Mouse (Mus musculus) intestine, embryonic 15.5 days (tissue): ENCODE results near the gene Pnpt1. TPM values are rescaled to one million over a fixed set of nuclear protein-coding genes. Genes with fewer than 3 reads are reported as not detected.

ENCODE experiments used
- ATAC-seq: fragments of 200-750 bp; cut with Nextera tagmentation; 2 replicates; pipeline ENCODE4 v1.8.0; 2017; ENCODE audit warnings: moderate TSS enrichment, moderate library complexity
- H3K27ac ChIP-seq: fragments of 300-500 bp; sonication (generic); 2 replicates; pipeline ENCODE4 v1.5.1; 2015; ENCODE audit warnings: mild to moderate bottlenecking, inconsistent platforms
- H3K27me3 ChIP-seq: fragments of 300-500 bp; sonication (generic); replicated peaks from 2 replicates; pipeline ENCODE4 v1.6.1; 2015; ENCODE audit warnings: inconsistent platforms
- H3K36me3 ChIP-seq: fragments of 300-500 bp; sonication (generic); 2 replicates; pipeline ENCODE4 v1.6.1; 2015; ENCODE audit warnings: inconsistent platforms
- H3K4me1 ChIP-seq: fragments of 300-500 bp; sonication (generic); replicated peaks from 2 replicates; pipeline ENCODE4 v1.6.1; 2015; ENCODE audit warnings: inconsistent platforms
- H3K4me2 ChIP-seq: fragments of 300-500 bp; sonication (generic); replicated peaks from 2 replicates; pipeline ENCODE4 v1.6.1; 2015; ENCODE audit warnings: mild to moderate bottlenecking, inconsistent platforms
- H3K4me3 ChIP-seq: fragments of 300-500 bp; sonication (generic); replicated peaks from 2 replicates; pipeline ENCODE4 v1.5.1; 2015; ENCODE audit warnings: inconsistent platforms
- H3K9ac ChIP-seq: fragments of 300-500 bp; sonication (generic); 2 replicates; pipeline ENCODE4 v1.6.1; 2015; ENCODE audit warnings: inconsistent platforms
- H3K9me3 ChIP-seq: fragments of 300-500 bp; sonication (generic); 2 replicates; pipeline ENCODE4 v1.6.1; 2016; ENCODE audit warnings: inconsistent platforms
- WGBS: fragments of 180-500 bp; shearing (Covaris S2); methylation state at CpG from one replicate; pipeline ENCODE4 v1.1.7; 2015; 5-methylcytosine and 5-hydroxymethylcytosine counted together
- polyA plus RNA-seq: library from polyadenylated mRNA; unstranded; fragments of >200 nt; fragmentation: Nextera tagmentation; extraction: Ambion mirVana; gene quantifications from 2 replicates; pipeline ENCODE4 v1.2.1, GENCODE M21; 2015

The Pnpt1 gene
- polyA plus RNA-seq, 1 experiment from 2014 or later = 50.6 TPM

- Histone ChIP-seq H3K27me3 (no peaks in the 10 kb centered on the region), H3K36me3 (peaks cover 4% of the 10 kb centered on the region; the same call in 1 of the 2 replicates), H3K4me3 (no peak overlapping the region), H3K9me3 (no peaks in the 10 kb centered on the region), H3K9ac (no peak overlapping the region), H3K27ac (no peak overlapping the region), H3K4me2 (no peak overlapping the region), H3K4me1 (no peaks in the 10 kb centered on the region)
- 95% methylated on average over 1 of the region's 1 CpGs for WGBS
- no peak for ATAC-seq
Observed at GRCm38 (mm10) chr11:29179319-29179718, 48.8 kb downstream of the Pnpt1 start.

- Histone ChIP-seq H3K9ac (no peak overlapping the region), H3K27ac (no peak overlapping the region), H3K9me3 (no peaks in the 10 kb centered on the region), H3K36me3 (peaks cover 4% of the 10 kb centered on the region; the same call in 1 of the 2 replicates), H3K4me2 (no peak overlapping the region), H3K4me3 (no peak overlapping the region), H3K27me3 (no peaks in the 10 kb centered on the region), H3K4me1 (no peaks in the 10 kb centered on the region)
- WGBS = 87% methylated on average over 3 of the region's 3 CpGs
- ATAC-seq = no peak
Observed at GRCm38 (mm10) chr11:29180657-29181056, 50.1 kb downstream of the Pnpt1 start.

GRCm38 (mm10) chr11:29181751-29182150 is 51.2 kb downstream of the Pnpt1 start:
- Histone ChIP-seq H3K4me2 (no peak overlapping the region), H3K27me3 (no peaks in the 10 kb centered on the region), H3K4me3 (no peak overlapping the region), H3K9ac (no peak overlapping the region), H3K27ac (no peak overlapping the region), H3K9me3 (no peaks in the 10 kb centered on the region), H3K36me3 (peaks cover 10% of the 10 kb centered on the region; the same call in 1 of the 2 replicates), H3K4me1 (no peaks in the 10 kb centered on the region)
- no peak for ATAC-seq
- 90% methylated on average over 5 of the region's 5 CpGs for WGBS

- no peaks in the 10 kb centered on the region for H3K27me3 ChIP-seq
- H3K9ac ChIP-seq = no peak overlapping the region
- WGBS = 89% methylated on average over 2 of the region's 2 CpGs
- no peak overlapping the region for H3K27ac ChIP-seq
- 0 out of 2 replicates have a peak, but pooled peaks cover 6% of the 10 kb centered on the region for H3K36me3 ChIP-seq
- ATAC-seq = no peak
- H3K9me3 ChIP-seq = no peaks in the 10 kb centered on the region
- H3K4me2 ChIP-seq = no peak overlapping the region
- no peak overlapping the region for H3K4me3 ChIP-seq
- no peaks in the 10 kb centered on the region for H3K4me1 ChIP-seq
Observed at GRCm38 (mm10) chr11:29188981-29189380, 58.4 kb downstream of the Pnpt1 start.

- Histone ChIP-seq H3K27me3 (no peaks in the 10 kb centered on the region), H3K4me3 (no peak overlapping the region), H3K9ac (no peak overlapping the region), H3K9me3 (no peaks in the 10 kb centered on the region), H3K4me1 (no peaks in the 10 kb centered on the region), H3K4me2 (no peak overlapping the region), H3K36me3 (peaks cover 6% of the 10 kb centered on the region; the same call in 1 of the 2 replicates), H3K27ac (no peak overlapping the region)
- ATAC-seq = no peak
- WGBS = 83% methylated on average over 5 of the region's 5 CpGs
Observed at GRCm38 (mm10) chr11:29203653-29204052, 73.1 kb downstream of the Pnpt1 start.

GRCm38 (mm10) chr11:29209774-29210173 is 79.2 kb downstream of the Pnpt1 start:
- ATAC-seq = no peak
- WGBS = 88% methylated on average over 2 of the region's 2 CpGs
- no peak overlapping the region for H3K9ac ChIP-seq
- no peak overlapping the region for H3K4me3 ChIP-seq
- no peaks in the 10 kb centered on the region for H3K9me3 ChIP-seq
- no peak overlapping the region for H3K27ac ChIP-seq
- no peaks in the 10 kb centered on the region for H3K27me3 ChIP-seq
- H3K4me2 ChIP-seq = no peak overlapping the region
- H3K4me1 ChIP-seq = no peaks in the 10 kb centered on the region
- H3K36me3 ChIP-seq = peaks cover 8% of the 10 kb centered on the region

Other genes with a start within 250 kb of the Pnpt1 start
- gene Ppp4r3b, start 42.1 kb downstream of the Pnpt1 start, polyA plus RNA-seq = 80.1 and 104 TPM in 2 replicates
- gene Cfap36, start 116.7 kb downstream of the Pnpt1 start, polyA plus RNA-seq = 40.2 and 43.2 TPM in 2 replicates
- gene Ccdc88a, start 242.9 kb downstream of the Pnpt1 start, polyA plus RNA-seq = 19.2 and 20.9 TPM in 2 replicates